Mouse (Mus musculus) myocyte (in vitro differentiated cells): Measurements from ENCODE around the gene Gm21988. TPM values are rescaled to one million over a fixed set of nuclear protein-coding genes. Genes with fewer than 3 reads are reported as not detected.

Experiments
- H3K27me3 ChIP-seq: one replicate; pipeline ENCODE4 v1.6.1; 2011; ENCODE audit not compliant: control insufficient read depth, insufficient read depth, insufficient read length
- H3K36me3 ChIP-seq: one replicate; pipeline ENCODE4 v1.6.1; 2011; ENCODE audit not compliant: control insufficient read depth, insufficient read depth
- H3K4me2 ChIP-seq: one replicate; pipeline ENCODE4 v1.6.1; 2011; ENCODE audit warnings: low read depth, control low read depth
- H3K4me3 ChIP-seq: one replicate; pipeline ENCODE4 v1.5.1; 2011; ENCODE audit warnings: mild to moderate bottlenecking, control low read depth, moderate library complexity
- H3K79me2 ChIP-seq: one replicate; pipeline ENCODE4 v1.6.1; 2011; ENCODE audit not compliant: control insufficient read depth, insufficient read depth
- H3ac ChIP-seq: one replicate; pipeline ENCODE4 v1.6.1; 2011; ENCODE audit not compliant: control insufficient read depth, insufficient read length
- CEBPB ChIP-seq: IDR thresholded peaks from 2 replicates; pipeline ENCODE4 v1.6.1; 2011; ENCODE audit warnings: mild to moderate bottlenecking, moderate library complexity; ENCODE audit not compliant: poor library complexity, insufficient read depth, severe bottlenecking
- E2F4 ChIP-seq: IDR thresholded peaks from one replicate; pipeline ENCODE4 v1.6.1; 2011; ENCODE audit warnings: mild to moderate bottlenecking, control low read depth, moderate library complexity; ENCODE audit not compliant: insufficient read depth
- MAX ChIP-seq: IDR thresholded peaks from one replicate; pipeline ENCODE4 v1.6.1; 2011; ENCODE audit warnings: low read depth, mild to moderate bottlenecking, control low read depth
- MYOD1 ChIP-seq, 3 experiments: IDR thresholded peaks; one replicate each; pipeline ENCODE4 v1.6.1; 2011; ENCODE audit warnings: control low read depth in 2 of 3, low read depth in 2 of 3, mild to moderate bottlenecking in 2 of 3, moderate library complexity in 1 of 3; ENCODE audit not compliant: insufficient read length in 2 of 3, control insufficient read depth in 1 of 3
- MYOG ChIP-seq, 3 experiments: IDR thresholded peaks; one replicate each; pipeline ENCODE4 v1.6.1; 2011; ENCODE audit warnings: control low read depth in 2 of 3, low read depth in 2 of 3, mild to moderate bottlenecking in 2 of 3; ENCODE audit not compliant: insufficient read length in 2 of 3, control insufficient read depth in 1 of 3, insufficient read depth in 1 of 3
- POLR2A ChIP-seq: IDR thresholded peaks from one replicate; pipeline ENCODE4 v1.6.1; 2011; ENCODE audit warnings: low read depth, mild to moderate bottlenecking, control low read depth, moderate library complexity; ENCODE audit not compliant: insufficient read length
- POLR2AphosphoS2 ChIP-seq: IDR thresholded peaks from one replicate; pipeline ENCODE4 v1.6.1; 2011; ENCODE audit warnings: low read depth, control low read depth; ENCODE audit not compliant: insufficient read length
- REST ChIP-seq: IDR thresholded peaks from one replicate; pipeline ENCODE4 v1.6.1; 2011; ENCODE audit warnings: mild to moderate bottlenecking, control low read depth, moderate library complexity; ENCODE audit not compliant: insufficient read depth, insufficient read length
- SRF ChIP-seq: IDR thresholded peaks from one replicate; pipeline ENCODE4 v1.6.1; 2011; ENCODE audit warnings: low read depth; ENCODE audit not compliant: control insufficient read depth, insufficient read length
- TCF12 ChIP-seq: IDR thresholded peaks from one replicate; pipeline ENCODE4 v1.6.1; 2011; ENCODE audit warnings: mild to moderate bottlenecking, control low read depth; ENCODE audit not compliant: poor library complexity, insufficient read depth, severe bottlenecking
- TCF3 ChIP-seq: IDR thresholded peaks from one replicate; pipeline ENCODE4 v1.6.1; 2011; ENCODE audit warnings: low read depth, control low read depth; ENCODE audit not compliant: insufficient read length
- USF1 ChIP-seq: IDR thresholded peaks from one replicate; pipeline ENCODE4 v1.6.1; 2011; ENCODE audit warnings: low read depth, mild to moderate bottlenecking, control low read depth, moderate library complexity
- polyA plus RNA-seq: library from polyadenylated mRNA; unstranded; fragments of >200 nt; fragmentation: generic; extraction: Trizol; gene quantifications from one replicate; pipeline ENCODE4 v1.2.1, GENCODE M21; 2012; ENCODE audit warnings: missing spikeins

The Gm21988 gene
- polyA plus RNA-seq, 1 experiment: 9.2 TPM

DNA sequence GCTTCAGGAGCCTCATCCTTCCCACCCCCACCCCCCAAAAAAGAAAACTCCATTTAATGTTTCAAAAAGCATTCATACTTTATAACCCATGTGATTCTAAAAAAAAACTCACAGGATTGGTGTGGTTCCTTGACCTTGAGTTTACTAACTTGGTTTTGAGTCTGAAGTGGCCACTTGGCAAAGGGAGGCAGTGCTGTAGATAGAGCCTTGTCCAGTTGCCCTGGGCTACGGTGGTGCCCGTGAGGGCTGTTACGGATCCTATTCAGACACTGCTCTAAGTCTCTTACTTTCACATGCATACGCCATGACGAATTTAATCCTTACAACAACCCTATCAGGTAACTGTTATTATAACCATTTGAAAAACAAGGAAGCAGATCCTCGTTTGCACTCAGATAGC, 27.7 kb downstream of the Gm21988 start:
- no peak for TF ChIP-seq USF1
- no peak for TF ChIP-seq CEBPB
- no peak for TF ChIP-seq SRF
- TF ChIP-seq E2F4: no peak
- no peak for TF ChIP-seq MYOD1 (IDR thresholded peaks at IDR 0.05; ENCODE audit: control insufficient read depth in 1 of 3, insufficient read length in 2 of 3, low read depth in 2 of 3)
- no peak for TF ChIP-seq TCF12
- no peak for TF ChIP-seq TCF3
- TF ChIP-seq MYOG (IDR thresholded peaks at IDR 0.05; ENCODE audit: control insufficient read depth in 1 of 3, insufficient read depth in 1 of 3, insufficient read length in 2 of 3, low read depth in 2 of 3): no peak
- TF ChIP-seq POLR2AphosphoS2: no peak
- H3ac ChIP-seq: no peak overlapping the region

DNA sequence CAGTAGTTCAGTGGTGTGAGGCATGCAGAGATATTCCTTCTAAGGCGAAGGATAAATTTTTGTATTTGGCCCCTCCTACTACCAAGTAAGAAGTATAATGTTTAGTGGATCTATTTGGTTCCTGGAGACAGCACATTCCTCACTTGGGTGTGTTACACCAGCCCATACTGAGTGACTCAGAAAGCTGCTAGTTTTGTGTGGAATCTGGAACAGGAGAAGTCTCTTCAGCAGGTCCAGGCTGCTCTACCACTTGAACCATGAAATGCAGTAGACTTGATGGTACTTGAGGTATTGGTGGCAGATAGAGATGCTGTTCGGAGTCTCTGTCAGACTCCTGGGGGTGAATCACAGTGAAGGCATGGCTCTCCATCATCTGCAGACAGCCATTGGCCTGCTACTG, 28.9 kb downstream of the Gm21988 start:
- H3K79me2 ChIP-seq: no peaks in the 10 kb centered on the region
- H3ac ChIP-seq: no peak overlapping the region
- peak overlapping the region; percentile 34 for H3K4me2 ChIP-seq
- no peaks in the 10 kb centered on the region for H3K36me3 ChIP-seq
- H3K4me3 ChIP-seq: no peak overlapping the region
- no peaks in the 10 kb centered on the region for H3K27me3 ChIP-seq
- TF ChIP-seq POLR2AphosphoS2 (no peak), E2F4 (no peak), REST (no peak), TCF3 (no peak), POLR2A (no peak), SRF (no peak), MAX (no peak), USF1 (no peak), MYOG (IDR thresholded peaks at IDR 0.05; ENCODE audit: control insufficient read depth in 1 of 3, insufficient read depth in 1 of 3, insufficient read length in 2 of 3, low read depth in 2 of 3) (no peak), CEBPB (no peak), MYOD1 (IDR thresholded peaks at IDR 0.05; ENCODE audit: control insufficient read depth in 1 of 3, insufficient read length in 2 of 3, low read depth in 2 of 3) (no peak), TCF12 (no peak)

More for the DNA sequence above, 27.7 kb downstream of the Gm21988 start:
- H3K4me3 ChIP-seq: no peak overlapping the region
- no peaks in the 10 kb centered on the region for H3K27me3 ChIP-seq
- no peaks in the 10 kb centered on the region for H3K36me3 ChIP-seq
- no peaks in the 10 kb centered on the region for H3K79me2 ChIP-seq
- no peak overlapping the region for H3K4me2 ChIP-seq

DNA sequence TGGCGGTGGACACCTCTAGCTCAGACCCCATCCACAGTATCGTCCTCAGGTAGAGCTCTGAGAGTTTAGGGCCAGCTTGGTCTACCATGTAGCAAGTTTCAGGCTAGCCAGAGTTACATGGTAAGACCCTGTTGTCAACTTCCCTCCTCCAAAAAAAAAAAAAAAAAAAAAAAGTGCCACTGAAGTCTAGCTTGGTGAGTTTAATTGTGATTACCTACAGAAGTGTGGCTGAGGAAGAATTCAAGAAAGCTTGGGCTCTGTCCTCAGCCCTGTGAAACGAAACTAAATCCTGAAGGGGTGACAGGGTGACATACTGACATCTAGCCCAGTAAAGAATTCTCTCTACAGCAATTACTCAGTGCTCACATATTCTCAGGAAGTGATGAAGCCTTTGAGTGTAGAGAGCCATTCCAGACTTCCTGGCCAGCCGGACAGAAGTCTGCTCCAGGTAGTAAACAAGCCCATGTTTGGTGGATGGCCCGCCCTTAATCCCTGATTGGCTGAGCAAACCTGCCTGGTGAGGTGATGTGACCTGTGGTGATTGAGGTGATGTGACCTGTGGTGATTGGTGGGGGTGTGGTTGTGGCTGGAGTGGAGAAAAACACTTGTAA, 30.7 kb downstream of the Gm21988 start:
- TF ChIP-seq TCF12: no peak
- no peak for TF ChIP-seq POLR2A
- TF ChIP-seq MAX: no peak
- no peak for TF ChIP-seq CEBPB
- TF ChIP-seq E2F4: no peak
- no peak for TF ChIP-seq MYOD1 (IDR thresholded peaks at IDR 0.05; ENCODE audit: control insufficient read depth in 1 of 3, insufficient read length in 2 of 3, low read depth in 2 of 3)
- no peak for TF ChIP-seq REST
- no peak for TF ChIP-seq MYOG (IDR thresholded peaks at IDR 0.05; ENCODE audit: control insufficient read depth in 1 of 3, insufficient read depth in 1 of 3, insufficient read length in 2 of 3, low read depth in 2 of 3)
- Histone ChIP-seq H3ac (no peak overlapping the region), H3K4me2 (no peak overlapping the region), H3K4me3 (no peak overlapping the region), H3K36me3 (no peaks in the 10 kb centered on the region), H3K27me3 (no peaks in the 10 kb centered on the region), H3K79me2 (no peaks in the 10 kb centered on the region)

DNA sequence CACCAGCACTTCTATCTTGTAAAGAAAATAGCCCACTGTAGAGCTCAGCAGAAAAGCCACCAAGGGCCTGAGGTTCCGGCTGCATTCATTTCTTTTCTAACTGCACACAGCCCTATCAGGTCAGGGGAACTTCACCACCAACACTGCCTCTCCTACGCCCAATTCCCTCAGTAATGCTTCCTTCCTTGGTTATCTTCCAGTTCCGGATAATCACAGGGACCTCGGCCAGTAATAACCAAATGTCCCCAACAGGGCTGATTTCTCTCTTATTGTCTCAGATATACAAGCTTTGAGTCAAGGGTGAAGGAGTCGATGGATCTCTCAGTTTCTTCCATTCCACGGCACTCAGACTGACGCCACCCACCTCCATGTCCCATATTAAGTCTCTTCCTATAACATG, 32.3 kb downstream of the Gm21988 start:
- Histone ChIP-seq H3ac (no peak overlapping the region), H3K27me3 (no peaks in the 10 kb centered on the region), H3K4me2 (no peak overlapping the region), H3K36me3 (no peaks in the 10 kb centered on the region), H3K79me2 (no peaks in the 10 kb centered on the region), H3K4me3 (no peak overlapping the region)
- no peak for TF ChIP-seq POLR2A
- no peak for TF ChIP-seq E2F4
- TF ChIP-seq CEBPB: no peak
- no peak for TF ChIP-seq REST
- TF ChIP-seq MYOD1 (IDR thresholded peaks at IDR 0.05; ENCODE audit: control insufficient read depth in 1 of 3, insufficient read length in 2 of 3, low read depth in 2 of 3): no peak
- no peak for TF ChIP-seq TCF12
- TF ChIP-seq MYOG (IDR thresholded peaks at IDR 0.05; ENCODE audit: control insufficient read depth in 1 of 3, insufficient read depth in 1 of 3, insufficient read length in 2 of 3, low read depth in 2 of 3): no peak
- no peak for TF ChIP-seq USF1
- no peak for TF ChIP-seq TCF3
- TF ChIP-seq MAX: no peak
- TF ChIP-seq POLR2AphosphoS2: no peak

DNA sequence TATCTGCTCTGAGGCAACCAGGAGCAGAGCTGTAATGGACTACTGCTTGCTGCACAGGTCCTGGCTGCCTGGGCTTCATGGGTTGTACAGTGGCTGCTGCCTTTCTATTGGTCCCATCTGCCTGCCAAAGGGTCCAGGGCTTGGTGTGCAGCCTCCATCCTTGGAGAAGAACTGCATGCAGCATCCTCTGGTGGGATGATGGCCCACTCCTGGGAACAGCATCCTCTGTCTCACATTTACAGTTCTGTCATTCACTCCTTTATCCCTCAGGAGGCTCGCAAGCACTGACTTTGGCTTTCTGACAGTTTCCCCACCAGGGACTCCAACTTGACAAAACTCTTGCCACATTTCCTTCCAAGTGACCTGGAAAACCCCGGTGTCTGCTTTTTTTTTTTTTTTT, 32.8 kb downstream of the Gm21988 start:
- Histone ChIP-seq H3K4me3 (no peak overlapping the region), H3K36me3 (no peaks in the 10 kb centered on the region), H3K4me2 (no peak overlapping the region), H3ac (no peak overlapping the region), H3K79me2 (no peaks in the 10 kb centered on the region), H3K27me3 (no peaks in the 10 kb centered on the region)
- TF ChIP-seq POLR2AphosphoS2 (no peak), TCF3 (no peak), E2F4 (no peak), SRF (no peak), MYOG (IDR thresholded peaks at IDR 0.05; ENCODE audit: control insufficient read depth in 1 of 3, insufficient read depth in 1 of 3, insufficient read length in 2 of 3, low read depth in 2 of 3) (no peak), MYOD1 (IDR thresholded peaks at IDR 0.05; ENCODE audit: control insufficient read depth in 1 of 3, insufficient read length in 2 of 3, low read depth in 2 of 3) (no peak), REST (no peak), USF1 (no peak), CEBPB (no peak), TCF12 (no peak), POLR2A (no peak), MAX (no peak)
